Mouse (Mus musculus) frontal cortex, adult 2 months (tissue): Measurements from ENCODE around the gene Mkks. TPM values are rescaled to one million over a fixed set of nuclear protein-coding genes. Genes with fewer than 3 reads are reported as not detected.

Experiments
- DNase-seq, 2 experiments: peaks; one replicate each; pipeline ENCODE4 v3.0.0; 2022; ENCODE audit warnings: low spot score in 1 of 2; ENCODE audit errors: extremely low spot score in 1 of 2
- polyA plus RNA-seq: library from polyadenylated mRNA; depleted of rRNA; stranded (reverse); fragments of >200 nt; gene quantifications from 2 replicates; pipeline ENCODE4 v1.2.3, GENCODE M21; 2012; rRNA removed

Mkks gene
- polyA plus RNA-seq, 1 experiment: 12.3 TPM

GRCm38 (mm10) chr2:136837994-136838393, 53.2 kb downstream of the Mkks start:
- DNase-seq: no peak

GRCm38 (mm10) chr2:136835882-136836281, 55.3 kb downstream of the Mkks start:
- DNase-seq: peak; percentile 14 to 70

- no peak for DNase-seq
Measured at GRCm38 (mm10) chr2:136834715-136835075, 56.5 kb downstream of the Mkks start.

DNA sequence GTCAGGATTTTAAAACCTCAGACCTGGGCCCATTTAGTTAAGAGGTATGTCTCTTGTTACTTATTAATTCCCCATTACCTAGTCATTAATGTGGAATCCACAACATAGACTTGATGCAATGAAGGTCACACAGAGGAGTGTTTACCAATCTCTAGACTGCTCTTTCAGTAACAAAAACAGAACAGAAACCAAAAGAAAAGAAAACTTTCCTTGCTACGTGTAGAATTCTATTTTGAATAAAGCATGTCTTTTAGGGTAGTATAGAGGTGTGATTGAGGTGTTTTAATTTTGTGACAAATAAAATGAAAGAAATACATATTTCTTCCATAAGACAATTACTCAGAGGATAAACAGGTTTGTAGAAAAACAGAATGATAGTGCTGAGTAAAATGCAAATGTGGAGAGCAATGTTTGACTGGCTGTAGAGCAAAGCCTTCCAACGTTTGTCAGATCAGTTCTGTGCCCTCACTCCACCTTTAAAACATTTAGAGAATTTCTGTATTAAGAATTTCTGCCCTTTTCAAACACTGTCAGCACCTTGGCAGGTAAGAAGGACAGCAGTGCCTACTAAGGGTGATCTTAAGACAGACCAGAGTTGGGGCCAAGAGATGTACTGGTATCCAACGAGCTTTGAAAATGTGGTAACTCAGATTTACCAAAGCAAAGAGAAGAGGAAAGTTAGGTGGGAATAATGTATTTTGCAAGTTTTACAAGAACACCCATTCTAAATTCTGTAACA, 57.0 kb downstream of the Mkks start:
- DNase-seq: no peak

- DNase-seq: no peak
Measured at GRCm38 (mm10) chr2:136832936-136833335, 58.3 kb downstream of the Mkks start.

- DNase-seq: no peak
Measured at GRCm38 (mm10) chr2:136827612-136828011, 63.6 kb downstream of the Mkks start.

Other genes with a start within 250 kb of the Mkks start
- 2,537 and 2,736 TPM in 2 replicates for gene Snap25, start 177.9 kb downstream of the Mkks start, polyA plus RNA-seq
- 24.0 TPM in 1 of 2 replicates, not detected in the other for gene AL731706.2, start 5.7 kb downstream of the Mkks start, polyA plus RNA-seq
- 3.8 and 4.0 TPM in 2 replicates for gene Slx4ip, start 171 bp downstream of the Mkks start, polyA plus RNA-seq
- 31.6 and 32.8 TPM in 2 replicates for gene AL731706.1, start within 50 bp of the Mkks start, polyA plus RNA-seq
- 4.6 TPM in 2 replicates for gene Jag1, start 225.3 kb upstream of the Mkks start, polyA plus RNA-seq